Mouse (Mus musculus): Measurements from ENCODE around the gene Spef2. TPM values are rescaled to one million over a fixed set of nuclear protein-coding genes. Genes with fewer than 3 reads are reported as not detected.

The Spef2 gene
- polyA plus RNA-seq, 1 experiment from 2014 or later = 0.75 TPM

DNA sequence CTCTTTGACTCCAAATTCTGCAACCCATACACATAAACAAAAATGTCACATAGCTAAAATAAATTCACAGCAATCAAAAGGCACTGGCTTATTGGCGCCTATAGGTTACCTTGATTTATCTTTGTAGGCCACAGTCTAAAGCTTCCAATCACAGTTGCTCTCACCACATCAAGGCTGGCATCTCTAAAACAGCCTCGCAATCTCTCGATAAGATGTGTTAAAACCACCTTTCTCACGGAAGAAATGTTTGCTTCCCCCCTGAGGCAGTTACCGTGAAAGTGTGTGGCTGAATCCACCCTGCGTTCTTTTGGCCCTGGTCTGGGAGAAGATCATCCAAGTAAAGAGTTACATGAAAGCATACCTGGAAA, 148.6 kb downstream of the Spef2 start:
- H3K27me3 ChIP-seq (replicated peaks; ENCODE audit: control insufficient read depth, insufficient read depth, low read length) = no peaks in the 10 kb centered on the region
- no peaks in the 10 kb centered on the region for H3K4me1 ChIP-seq (replicated peaks; ENCODE audit: control insufficient read depth, insufficient read depth, low read length)
- WGBS = 97% methylated on average over 6 of the region's 6 CpGs
- H3K9me3 ChIP-seq (ENCODE audit: control insufficient read depth, low read length) = no peaks in the 10 kb centered on the region
- H3K27ac ChIP-seq (ENCODE audit: low read length) = no peak overlapping the region
- no peak overlapping the region for H3K4me2 ChIP-seq (ENCODE audit: low read length)
- no peak overlapping the region for H3K4me3 ChIP-seq (replicated peaks; ENCODE audit: low read length)
- ATAC-seq = no peak
- no peaks in the 10 kb centered on the region for H3K36me3 ChIP-seq (ENCODE audit: control insufficient read depth, insufficient read depth)
- H3K9ac ChIP-seq (replicated peaks; ENCODE audit: low read depth, low read length) = no peak overlapping the region

DNA sequence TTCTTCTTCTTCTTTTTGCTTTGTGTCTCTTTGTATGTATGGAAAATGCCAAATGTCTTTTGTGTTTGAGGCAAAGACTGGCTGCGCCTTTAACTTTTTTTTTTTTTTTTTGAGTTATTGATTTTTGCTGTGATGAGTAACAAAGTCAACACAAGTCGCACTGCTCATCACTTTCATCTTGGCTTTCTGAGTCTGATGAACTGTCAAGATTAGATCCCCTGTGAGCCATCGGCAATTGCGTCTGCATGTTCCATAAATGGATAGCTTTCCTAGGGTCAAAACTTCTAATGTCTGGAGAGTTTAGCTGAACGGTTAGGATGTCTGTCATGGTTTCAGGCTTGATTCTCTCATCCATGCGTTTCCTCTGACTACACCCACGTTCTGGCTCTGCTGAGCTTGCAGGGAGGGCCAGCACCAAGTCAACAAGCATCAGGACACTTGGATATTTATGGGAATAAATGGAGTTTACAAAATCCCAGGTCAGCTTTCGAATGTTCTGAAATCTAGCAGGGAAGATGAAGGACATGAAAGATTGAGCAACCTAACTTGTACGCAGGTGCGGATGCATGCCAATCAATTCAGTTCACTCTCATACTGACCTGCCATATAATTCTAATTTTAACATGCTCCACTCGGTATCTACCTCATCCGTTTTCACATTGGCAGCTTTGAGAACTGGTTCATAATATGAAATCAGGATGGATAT, 149.1 kb downstream of the Spef2 start:
- Histone ChIP-seq H3K9ac (replicated peaks; ENCODE audit: low read depth, low read length) (no peak overlapping the region), H3K9me3 (ENCODE audit: control insufficient read depth, low read length) (no peaks in the 10 kb centered on the region), H3K27ac (ENCODE audit: low read length) (no peak overlapping the region), H3K36me3 (ENCODE audit: control insufficient read depth, insufficient read depth) (no peaks in the 10 kb centered on the region), H3K4me1 (replicated peaks; ENCODE audit: control insufficient read depth, insufficient read depth, low read length) (no peaks in the 10 kb centered on the region), H3K4me3 (replicated peaks; ENCODE audit: low read length) (no peak overlapping the region), H3K4me2 (ENCODE audit: low read length) (no peak overlapping the region), H3K27me3 (replicated peaks; ENCODE audit: control insufficient read depth, insufficient read depth, low read length) (no peaks in the 10 kb centered on the region)
- no peak for ATAC-seq
- WGBS = 92% methylated on average over 12 of the region's 12 CpGs

DNA sequence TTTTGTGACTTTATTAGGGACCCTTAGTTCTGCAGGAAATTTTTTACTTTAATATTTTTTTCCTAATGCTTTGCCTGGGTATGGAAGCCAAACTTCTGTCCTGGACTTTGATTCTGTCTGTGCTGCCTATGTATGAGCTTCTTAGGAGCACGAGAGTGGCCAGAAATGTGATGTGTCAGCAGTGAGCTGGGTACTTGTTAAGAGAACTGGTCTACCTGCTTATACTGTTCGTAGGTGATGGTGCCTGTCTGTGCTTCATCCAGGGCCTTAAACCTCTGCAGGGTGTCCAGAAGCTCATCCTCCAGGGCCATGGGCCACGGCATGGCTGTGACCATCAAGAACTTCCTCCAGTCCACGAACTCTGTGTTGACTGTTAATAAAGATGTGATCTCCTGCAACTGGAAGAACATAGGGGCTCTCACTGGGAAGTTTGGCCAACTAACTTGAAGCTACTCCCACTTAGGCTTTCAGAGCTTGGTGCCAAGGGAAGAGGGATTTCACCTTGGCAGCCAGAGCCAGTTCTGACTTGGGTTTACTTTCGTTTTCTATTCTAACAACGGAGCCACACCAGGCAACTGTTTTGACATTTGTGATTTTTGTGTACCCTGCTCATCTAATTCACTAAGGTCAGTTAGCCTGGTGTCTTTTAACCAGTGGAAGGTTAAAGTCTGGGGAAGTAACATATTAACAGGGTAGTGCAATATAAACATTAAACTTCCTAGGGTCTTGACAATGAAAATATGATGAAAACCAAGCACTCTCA, 152.2 kb downstream of the Spef2 start:
- 91% methylated on average over 6 of the region's 6 CpGs for WGBS
- H3K4me2 ChIP-seq (ENCODE audit: low read length) = no peak overlapping the region
- no peak overlapping the region for H3K27ac ChIP-seq (ENCODE audit: low read length)
- H3K9ac ChIP-seq (replicated peaks; ENCODE audit: low read depth, low read length) = no peak overlapping the region
- no peak for ATAC-seq
- H3K9me3 ChIP-seq (ENCODE audit: control insufficient read depth, low read length) = no peaks in the 10 kb centered on the region
- no peaks in the 10 kb centered on the region for H3K36me3 ChIP-seq (ENCODE audit: control insufficient read depth, insufficient read depth)
- H3K4me3 ChIP-seq (replicated peaks; ENCODE audit: low read length) = no peak overlapping the region
- H3K4me1 ChIP-seq (replicated peaks; ENCODE audit: control insufficient read depth, insufficient read depth, low read length) = no peaks in the 10 kb centered on the region
- H3K27me3 ChIP-seq (replicated peaks; ENCODE audit: control insufficient read depth, insufficient read depth, low read length) = no peaks in the 10 kb centered on the region

DNA sequence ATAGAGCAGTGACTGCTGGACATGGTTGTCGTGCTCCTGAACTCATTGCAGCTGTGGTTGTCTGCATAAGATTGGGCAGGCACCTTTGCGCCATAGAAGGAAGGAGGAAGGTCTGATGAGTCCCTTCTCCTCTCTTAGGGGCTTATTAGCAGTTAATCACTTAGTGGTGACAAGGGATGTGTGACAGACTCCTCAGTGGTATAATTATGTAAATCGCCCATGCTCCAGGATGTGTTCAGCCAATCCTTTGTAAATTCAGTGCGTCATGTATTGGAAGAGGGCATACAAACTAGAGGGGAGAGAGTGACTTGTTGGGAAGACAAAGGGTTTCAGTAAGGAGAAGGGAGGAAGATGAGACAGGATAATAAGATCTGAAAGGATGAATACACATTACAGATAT, 158.7 kb downstream of the Spef2 start:
- 83% methylated on average over 4 of the region's 4 CpGs for WGBS
- ATAC-seq = peak; percentile 52; the same call in 1 of the 2 replicates
- H3K4me3 ChIP-seq (replicated peaks; ENCODE audit: low read length) = no peak overlapping the region
- no peaks in the 10 kb centered on the region for H3K27me3 ChIP-seq (replicated peaks; ENCODE audit: control insufficient read depth, insufficient read depth, low read length)
- H3K9me3 ChIP-seq (ENCODE audit: control insufficient read depth, low read length) = no peaks in the 10 kb centered on the region
- no peaks in the 10 kb centered on the region for H3K36me3 ChIP-seq (ENCODE audit: control insufficient read depth, insufficient read depth)
- no peak overlapping the region for H3K27ac ChIP-seq (ENCODE audit: low read length)
- H3K4me1 ChIP-seq (replicated peaks; ENCODE audit: control insufficient read depth, insufficient read depth, low read length) = no peaks in the 10 kb centered on the region
- H3K9ac ChIP-seq (replicated peaks; ENCODE audit: low read depth, low read length) = no peak overlapping the region
- H3K4me2 ChIP-seq (ENCODE audit: low read length) = no peak overlapping the region

DNA sequence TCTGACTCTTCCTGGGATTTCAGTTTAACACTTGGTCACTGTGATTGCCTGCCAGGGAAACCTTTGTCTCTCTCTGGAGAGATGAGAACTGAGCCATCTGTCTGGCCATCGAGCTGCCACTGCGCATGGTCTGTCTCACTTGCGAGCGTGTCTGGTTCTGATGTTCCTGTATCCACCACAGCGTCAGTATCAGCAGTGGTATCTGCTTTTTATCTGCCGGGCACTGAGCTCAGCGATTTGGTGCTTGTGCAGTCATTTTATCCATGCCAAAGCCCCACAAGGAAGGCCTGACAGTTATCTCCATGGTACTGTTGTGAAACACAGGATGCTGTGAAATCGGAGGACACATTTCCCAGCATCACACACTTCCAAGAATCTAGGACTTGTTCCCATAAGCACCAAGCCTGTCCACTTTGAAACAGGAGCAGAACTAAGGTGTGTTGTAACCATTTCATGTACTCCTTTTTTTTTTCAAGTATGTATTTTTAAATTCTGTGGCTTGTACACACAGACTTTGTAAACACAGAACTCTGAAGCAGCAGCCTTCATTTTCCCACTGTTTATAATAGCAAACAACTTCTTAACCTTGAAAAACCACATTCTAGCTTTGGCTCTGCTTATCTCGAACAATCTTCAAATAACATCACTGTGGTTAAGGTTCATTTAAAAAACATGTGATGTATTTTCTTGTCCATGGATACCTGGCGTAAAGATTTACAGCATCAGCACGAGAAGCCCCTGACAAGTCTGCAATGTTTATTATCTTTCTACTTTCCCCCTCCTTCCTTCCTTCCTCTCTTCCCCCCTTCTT, 168.0 kb downstream of the Spef2 start:
- H3K4me3 ChIP-seq (replicated peaks; ENCODE audit: low read length) = no peak overlapping the region
- H3K4me1 ChIP-seq (replicated peaks; ENCODE audit: control insufficient read depth, insufficient read depth, low read length) = no peaks in the 10 kb centered on the region
- no peaks in the 10 kb centered on the region for H3K27me3 ChIP-seq (replicated peaks; ENCODE audit: control insufficient read depth, insufficient read depth, low read length)
- no peak overlapping the region for H3K4me2 ChIP-seq (ENCODE audit: low read length)
- 86% methylated on average over 11 of the region's 11 CpGs for WGBS
- H3K9me3 ChIP-seq (ENCODE audit: control insufficient read depth, low read length) = no peaks in the 10 kb centered on the region
- H3K27ac ChIP-seq (ENCODE audit: low read length) = no peak overlapping the region
- no peaks in the 10 kb centered on the region for H3K36me3 ChIP-seq (ENCODE audit: control insufficient read depth, insufficient read depth)
- no peak overlapping the region for H3K9ac ChIP-seq (replicated peaks; ENCODE audit: low read depth, low read length)
- no peak for ATAC-seq

DNA sequence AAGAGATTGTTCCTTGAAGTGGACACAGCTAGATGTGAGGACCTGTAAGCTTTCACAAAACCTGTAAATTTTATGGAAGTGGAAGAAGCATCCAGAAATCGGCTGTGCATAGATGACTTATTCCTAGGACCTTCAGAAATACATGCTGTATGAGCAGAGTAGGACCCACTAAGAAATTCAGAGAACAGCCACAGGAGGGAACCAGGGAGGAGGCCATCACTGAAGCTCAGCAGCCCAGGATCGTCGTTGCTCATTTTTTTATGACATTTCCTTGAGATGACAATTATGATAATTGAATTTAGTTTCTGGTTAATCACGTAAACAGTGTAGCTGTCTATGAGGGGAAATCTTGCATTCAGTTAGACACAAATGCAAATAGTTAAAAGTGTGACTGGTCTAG, 171.4 kb downstream of the Spef2 start:
- H3K27me3 ChIP-seq (replicated peaks; ENCODE audit: control insufficient read depth, insufficient read depth, low read length) = no peaks in the 10 kb centered on the region
- no peak overlapping the region for H3K4me3 ChIP-seq (replicated peaks; ENCODE audit: low read length)
- ATAC-seq = no peak
- no peaks in the 10 kb centered on the region for H3K36me3 ChIP-seq (ENCODE audit: control insufficient read depth, insufficient read depth)
- H3K9ac ChIP-seq (replicated peaks; ENCODE audit: low read depth, low read length) = no peak overlapping the region
- no peaks in the 10 kb centered on the region for H3K4me1 ChIP-seq (replicated peaks; ENCODE audit: control insufficient read depth, insufficient read depth, low read length)
- H3K4me2 ChIP-seq (ENCODE audit: low read length) = no peak overlapping the region
- H3K27ac ChIP-seq (ENCODE audit: low read length) = no peak overlapping the region
- WGBS = 86% methylated on average over 4 of the region's 4 CpGs
- H3K9me3 ChIP-seq (ENCODE audit: control insufficient read depth, low read length) = no peaks in the 10 kb centered on the region

DNA sequence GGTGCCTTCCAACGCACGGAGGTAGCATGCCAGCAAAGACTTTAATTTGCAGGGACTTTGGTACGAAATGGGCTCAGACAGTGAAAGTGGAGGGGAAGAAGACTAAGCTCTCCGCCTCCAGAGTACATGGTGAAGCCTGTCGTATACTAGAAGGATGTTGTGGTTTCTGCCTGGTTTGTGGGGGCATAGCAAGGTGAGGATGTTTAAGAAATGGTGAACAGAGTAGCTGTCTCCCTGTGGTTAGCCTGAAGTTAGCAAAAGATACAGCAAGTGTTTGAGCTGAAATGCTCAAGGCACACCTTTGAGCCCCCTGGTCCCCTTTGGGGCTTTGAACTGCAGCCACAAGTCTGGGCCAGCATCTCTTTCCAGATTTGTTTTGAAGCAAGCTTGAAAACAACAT, 173.9 kb downstream of the Spef2 start:
- H3K36me3 ChIP-seq (ENCODE audit: control insufficient read depth, insufficient read depth) = no peaks in the 10 kb centered on the region
- 92% methylated on average over 5 of the region's 5 CpGs for WGBS
- H3K9ac ChIP-seq (replicated peaks; ENCODE audit: low read depth, low read length) = no peak overlapping the region
- no peak overlapping the region for H3K4me2 ChIP-seq (ENCODE audit: low read length)
- H3K27me3 ChIP-seq (replicated peaks; ENCODE audit: control insufficient read depth, insufficient read depth, low read length) = no peaks in the 10 kb centered on the region
- no peak for ATAC-seq
- no peaks in the 10 kb centered on the region for H3K9me3 ChIP-seq (ENCODE audit: control insufficient read depth, low read length)
- H3K4me1 ChIP-seq (replicated peaks; ENCODE audit: control insufficient read depth, insufficient read depth, low read length) = no peaks in the 10 kb centered on the region
- H3K4me3 ChIP-seq (replicated peaks; ENCODE audit: low read length) = no peak overlapping the region
- H3K27ac ChIP-seq (ENCODE audit: low read length) = no peak overlapping the region

DNA sequence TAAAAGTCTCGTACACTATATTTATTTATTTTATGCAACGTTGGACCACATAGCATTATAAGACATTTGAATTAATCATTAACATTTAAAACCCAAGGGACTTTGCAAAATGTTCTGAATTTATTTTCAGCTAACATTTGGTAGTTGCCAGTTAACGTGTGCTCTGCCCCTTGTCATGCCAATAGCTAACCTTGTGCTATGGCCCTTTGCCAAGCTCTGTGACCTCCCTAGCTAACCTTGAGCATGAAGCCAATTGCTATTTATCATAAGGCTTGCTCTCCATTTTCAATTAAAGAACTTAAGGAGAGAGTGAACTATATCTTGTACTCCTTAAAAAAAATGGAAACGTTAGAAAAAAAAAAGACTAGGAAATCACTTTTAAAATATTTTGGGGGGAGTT, 175.3 kb downstream of the Spef2 start:
- 90% methylated on average over 4 of the region's 4 CpGs for WGBS
- no peaks in the 10 kb centered on the region for H3K9me3 ChIP-seq (ENCODE audit: control insufficient read depth, low read length)
- H3K4me1 ChIP-seq (replicated peaks; ENCODE audit: control insufficient read depth, insufficient read depth, low read length) = no peaks in the 10 kb centered on the region
- no peak overlapping the region for H3K4me2 ChIP-seq (ENCODE audit: low read length)
- H3K27me3 ChIP-seq (replicated peaks; ENCODE audit: control insufficient read depth, insufficient read depth, low read length) = no peaks in the 10 kb centered on the region
- H3K4me3 ChIP-seq (replicated peaks; ENCODE audit: low read length) = no peak overlapping the region
- H3K36me3 ChIP-seq (ENCODE audit: control insufficient read depth, insufficient read depth) = no peaks in the 10 kb centered on the region
- H3K9ac ChIP-seq (replicated peaks; ENCODE audit: low read depth, low read length) = no peak overlapping the region
- ATAC-seq = no peak
- no peak overlapping the region for H3K27ac ChIP-seq (ENCODE audit: low read length)

DNA sequence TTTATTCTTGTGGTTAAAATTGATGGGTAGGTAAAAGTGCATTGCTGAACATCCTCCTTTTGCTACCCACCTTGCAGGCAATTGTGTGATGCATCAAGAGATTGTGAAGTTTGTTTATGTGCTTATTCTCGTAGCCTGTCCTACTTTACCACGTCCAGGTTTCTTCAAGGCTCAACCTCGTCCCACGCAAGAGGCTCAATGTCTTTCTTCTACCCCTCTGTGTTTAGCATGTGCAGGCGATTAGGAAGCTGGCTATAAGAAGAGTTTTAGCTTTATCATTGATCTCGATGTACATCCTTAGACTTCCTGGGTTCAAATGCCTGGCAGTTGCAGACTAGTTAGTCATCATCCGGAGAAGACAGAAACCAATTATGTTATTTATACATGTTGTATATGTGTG, 176.0 kb downstream of the Spef2 start:
- Histone ChIP-seq H3K4me3 (replicated peaks; ENCODE audit: low read length) (no peak overlapping the region), H3K4me2 (ENCODE audit: low read length) (no peak overlapping the region), H3K27ac (ENCODE audit: low read length) (no peak overlapping the region), H3K4me1 (replicated peaks; ENCODE audit: control insufficient read depth, insufficient read depth, low read length) (no peaks in the 10 kb centered on the region), H3K27me3 (replicated peaks; ENCODE audit: control insufficient read depth, insufficient read depth, low read length) (no peaks in the 10 kb centered on the region), H3K9ac (replicated peaks; ENCODE audit: low read depth, low read length) (no peak overlapping the region), H3K36me3 (ENCODE audit: control insufficient read depth, insufficient read depth) (no peaks in the 10 kb centered on the region), H3K9me3 (ENCODE audit: control insufficient read depth, low read length) (no peaks in the 10 kb centered on the region)
- 93% methylated on average over 7 of the region's 7 CpGs for WGBS
- no peak for ATAC-seq
